12 mouse cellular contexts compared by ENCODE assay signal in genomic region chr5:130712281-130712680, GRCm38 (mm10).
"Had no signal": no experiment of that assay in that cellular context is flagged by ENCODE, and none has a peak within 500 bp of the region (broad histone marks: within the 10 kb centered on the region; RNA-seq: fewer than 3 reads in every experiment).

No protein-coding gene starts in this region.

- H3K9me3 ChIP-seq: kidney, embryonic 15.5 days; limb, embryonic 10.5 days; lung, embryonic 15.5 days; midbrain, embryonic 12.5 days; neural tube, embryonic 12.5 days had no signal

- H3K4me3 ChIP-seq: kidney, embryonic 15.5 days; left cerebral cortex, adult 2 months; limb, embryonic 10.5 days; lung, embryonic 15.5 days; midbrain, embryonic 12.5 days; myocyte; neural tube, embryonic 12.5 days had no signal

- H3K4me1 ChIP-seq: kidney, embryonic 15.5 days; limb, embryonic 10.5 days; lung, embryonic 15.5 days; midbrain, embryonic 12.5 days; neural tube, embryonic 12.5 days had no signal

- H3K36me3 ChIP-seq: kidney, embryonic 15.5 days; limb, embryonic 10.5 days; lung, embryonic 15.5 days; midbrain, embryonic 12.5 days; neural tube, embryonic 12.5 days had no signal

- H3K4me2 ChIP-seq: kidney, embryonic 15.5 days; lung, embryonic 15.5 days; midbrain, embryonic 12.5 days; neural tube, embryonic 12.5 days had no signal

- H3K27me3 ChIP-seq: kidney, embryonic 15.5 days; lung, embryonic 15.5 days; midbrain, embryonic 12.5 days; neural tube, embryonic 12.5 days had no signal

- DNase-seq: kidney, adult 2 months; kidney, postnatal 25 days; right cerebral cortex, postnatal 25 days; thymus, adult 18-20 months; thymus, postnatal 25 days had no signal

- H3K9ac ChIP-seq: kidney, embryonic 15.5 days; lung, embryonic 15.5 days; midbrain, embryonic 12.5 days; neural tube, embryonic 12.5 days had no signal

- H3K27ac ChIP-seq: kidney, embryonic 15.5 days; left cerebral cortex, adult 2 months; limb, embryonic 10.5 days; lung, embryonic 15.5 days; midbrain, embryonic 12.5 days; neural tube, embryonic 12.5 days had no signal
